Mouse (Mus musculus) embryonic fibroblast, embryonic 13.5 days (primary cell): ENCODE results near the gene Elf5.

Experiments used
- CTCF ChIP-seq: IDR thresholded peaks from 2 replicates; pipeline ENCODE4 v1.5.1; 2011; ENCODE audit warnings: mild to moderate bottlenecking, control low read depth, low read length, moderate library complexity, borderline replicate concordance; ENCODE audit not compliant: insufficient read depth
- POLR2A ChIP-seq: IDR thresholded peaks from 2 replicates; pipeline ENCODE4 v1.6.1; 2011; ENCODE audit warnings: low read depth, mild to moderate bottlenecking, control low read depth, low read length, moderate library complexity

DNA sequence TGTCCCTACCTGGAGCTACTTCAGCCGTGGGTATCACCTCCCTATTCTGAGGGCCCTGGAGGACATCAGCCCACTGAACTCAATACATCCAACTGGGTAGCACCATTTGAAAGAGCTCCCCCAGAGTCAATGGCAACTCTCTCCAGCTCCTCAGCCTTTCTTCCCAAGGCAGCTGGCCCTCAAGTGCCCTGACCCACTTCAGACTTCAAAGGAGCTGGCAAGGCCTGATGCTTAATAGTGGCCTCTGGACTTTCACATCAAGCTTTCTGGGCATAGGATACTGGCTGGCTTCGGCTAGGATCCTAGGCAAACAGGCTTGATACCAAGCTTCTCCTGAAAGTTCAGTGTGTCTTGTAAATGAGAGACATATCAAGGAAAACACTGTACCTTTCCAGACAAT, 23.6 kb downstream of the Elf5 start:
- TF ChIP-seq POLR2A, result no peak
- no peak for TF ChIP-seq CTCF
